ENCODE assay signal across 29 mouse cellular contexts in genomic region chr1:75304662-75305061, GRCm38 (mm10). TPM values are rescaled to one million over a fixed set of nuclear protein-coding genes. Genes with fewer than 3 reads are reported as not detected.
"Had no signal": no experiment of that assay in that cellular context is flagged by ENCODE, and none has a peak within 500 bp of the region (broad histone marks: within the 10 kb centered on the region; RNA-seq: fewer than 3 reads in every experiment).

No protein-coding gene starts in this region.

- H3K4me3 ChIP-seq: embryonic facial prominence, embryonic 10.5 days; embryonic facial prominence, embryonic 12.5 days; embryonic facial prominence, embryonic 13.5 days; embryonic facial prominence, embryonic 15.5 days; erythroblast, embryonic 14.5 days; forebrain, embryonic 10.5 days; forebrain, embryonic 12.5 days; forebrain, embryonic 13.5 days; forebrain, embryonic 15.5 days; gastrocnemius, adult 2 months; heart, adult 2 months had no signal

- H3K9ac ChIP-seq: embryonic facial prominence, embryonic 12.5 days; embryonic facial prominence, embryonic 13.5 days; embryonic facial prominence, embryonic 15.5 days; forebrain, embryonic 12.5 days; forebrain, embryonic 13.5 days; forebrain, embryonic 15.5 days; forebrain, postnatal 0 days had no signal

- H3K4me2 ChIP-seq: embryonic facial prominence, embryonic 12.5 days; embryonic facial prominence, embryonic 13.5 days; embryonic facial prominence, embryonic 15.5 days; forebrain, embryonic 12.5 days; forebrain, embryonic 13.5 days; forebrain, embryonic 15.5 days had no signal

- ATAC-seq: forebrain, embryonic 13.5 days; forebrain, embryonic 14.5 days; forebrain, embryonic 15.5 days; forebrain, embryonic 16.5 days; forebrain, postnatal 0 days had no signal

- H3K4me1 ChIP-seq: embryonic facial prominence, embryonic 10.5 days; embryonic facial prominence, embryonic 12.5 days; embryonic facial prominence, embryonic 13.5 days; embryonic facial prominence, embryonic 15.5 days; forebrain, embryonic 10.5 days; forebrain, embryonic 12.5 days; forebrain, embryonic 13.5 days; forebrain, embryonic 15.5 days had no signal

- H3K9me3 ChIP-seq: embryonic facial prominence, embryonic 10.5 days; embryonic facial prominence, embryonic 12.5 days; embryonic facial prominence, embryonic 13.5 days; embryonic facial prominence, embryonic 15.5 days; forebrain, embryonic 10.5 days; forebrain, embryonic 12.5 days; forebrain, embryonic 13.5 days; forebrain, embryonic 15.5 days had no signal

- H3K27me3 ChIP-seq: embryonic facial prominence, embryonic 12.5 days; embryonic facial prominence, embryonic 13.5 days; embryonic facial prominence, embryonic 15.5 days; forebrain, embryonic 12.5 days; forebrain, embryonic 13.5 days; forebrain, embryonic 15.5 days had no signal

- DNase-seq: cerebellum, adult 2 months; cerebellum, adult 8-10 months; cerebellum, adult 9-10 months; cerebellum, adult 9-11 months; cerebellum, postnatal 10 days; cerebellum, postnatal 14 days; cerebellum, postnatal 25 days; cerebellum, postnatal 36 days; embryo, embryonic 11 days; forebrain, postnatal 0 days; gastrocnemius, adult 2 months; gastrocnemius, postnatal 10 days; gastrocnemius, postnatal 14 days; gastrocnemius, postnatal 25 days; gastrocnemius, postnatal 36 days; heart, adult 18-20 months; heart, adult 2 months had no signal

- H3K27ac ChIP-seq: embryonic facial prominence, embryonic 10.5 days; embryonic facial prominence, embryonic 12.5 days; embryonic facial prominence, embryonic 13.5 days; embryonic facial prominence, embryonic 15.5 days; forebrain, embryonic 10.5 days; forebrain, embryonic 12.5 days; forebrain, embryonic 13.5 days; forebrain, embryonic 15.5 days; gastrocnemius, adult 2 months; heart, adult 2 months had no signal

RNA-seq across cellular contexts. Expression of gene Resp18, which starts 26.4 kb away (rescaled TPM):
- polyA plus RNA-seq: erythroblast, embryonic 14.5 days; gonadal fat pad, adult 2 months had no signal

RNA-seq across cellular contexts. Expression of gene Ptprn, which starts 40.4 kb away (rescaled TPM):
- polyA plus RNA-seq: erythroblast, embryonic 14.5 days had no signal
